Mouse (Mus musculus) embryonic stem cell, embryonic (primary cell): ENCODE results near the gene Aldh1a3.

Experiments
- CTCF ChIA-PET, 4 experiments: fragments of 300-600 bp in 2 of 4; fragments of 350-600 bp in 2 of 4; sonication (Branson Sonifier 250); formaldehyde crosslinking; loops; one replicate each; lab custom pipeline; 2022; ENCODE audit warnings: inconsistent platforms in 2 of 4; lab: Charles Lee
- POLR2A ChIA-PET, 4 experiments: fragments of 300-600 bp in 2 of 4; fragments of 350-600 bp in 2 of 4; sonication (Branson Sonifier 250); formaldehyde crosslinking; loops; one replicate each; lab custom pipeline; 2022; ENCODE audit warnings: antibody characterized with exemption in 4 of 4, inconsistent platforms in 1 of 4; lab: Charles Lee

The Aldh1a3 gene

DNA sequence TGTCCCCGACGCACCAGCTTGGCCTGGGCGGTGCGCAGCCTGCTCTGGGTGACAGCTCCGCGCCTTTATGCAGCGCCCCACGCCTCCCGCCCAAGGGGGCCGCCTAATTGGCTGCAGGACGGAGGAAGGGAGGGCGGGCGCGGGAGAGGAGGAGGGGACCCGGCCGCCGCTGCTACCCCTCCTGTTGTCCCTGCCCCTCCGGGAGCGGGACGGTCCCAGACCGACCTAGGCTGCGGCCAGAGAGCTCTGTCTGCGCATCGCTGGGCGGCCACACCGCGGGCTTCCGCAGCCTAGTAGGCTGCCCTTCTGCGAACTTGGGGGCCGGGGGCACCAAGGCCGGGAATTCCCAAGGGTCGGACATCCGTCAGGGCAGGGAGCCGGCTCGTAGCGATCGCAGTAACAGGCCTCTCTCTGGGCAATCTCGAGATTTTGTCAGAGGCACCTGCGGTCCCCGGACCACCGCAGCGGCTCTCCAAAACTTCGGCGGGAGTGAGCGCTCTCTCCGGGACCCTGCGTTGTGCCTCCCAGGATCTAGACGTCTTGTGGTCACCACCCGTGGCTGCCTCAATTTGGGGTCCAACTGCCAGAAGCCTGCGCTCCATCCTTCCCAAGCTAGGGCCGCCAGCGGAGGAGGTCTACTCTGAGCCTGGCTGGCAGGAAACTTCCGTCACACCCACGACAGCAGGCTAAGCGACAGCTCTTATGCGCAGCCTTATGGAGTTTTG lies at the start of gene Aldh1a3:
Gene Aldh1a3 (minus strand): TSS at position 81 of the 725 bp plus-strand sequence.
- POLR2A ChIA-PET: interaction anchor here in 2 of 4 experiments (0.6 to 2.0 kb wide), 15 partner anchors 11 to 1218 kb away, joined by 3 to 9 read pairs (median 5); partner anchors contain the start of genes Asb7 (in 1 of the 2), Lins1 (in 1 of the 2), Lrrc28 (in 1 of the 2) and Lrrk1 (in 1 of the 2)
- CTCF ChIA-PET: interaction anchor here in 3 of 4 experiments (0.7 to 1.5 kb wide), 10 partner anchors 9 to 1245 kb away, joined by 3 to 5 read pairs (median 4); partner anchors contain the start of genes Asb7 (in 1 of the 3) and Lins1 (in 1 of the 3)

GRCm38 (mm10) chr7:66476289-66476688 lies 49.0 kb upstream of the Aldh1a3 start:
- POLR2A ChIA-PET: no interaction called here
- CTCF ChIA-PET: no interaction called here

- ChIA-PET CTCF (interaction anchor here in 1 of 4 experiments (0.6 to 1.3 kb wide), 2 partner anchors 37 to 159 kb away, joined by 3 to 4 read pairs; no protein-coding TSS in a partner anchor), POLR2A (interaction anchor here in 2 of 4 experiments (1.3 to 1.4 kb wide), 2 partner anchors 20 to 23 kb away, joined by 4 to 6 read pairs; no protein-coding TSS in a partner anchor)
These were observed 44.4 kb upstream of the Aldh1a3 start for GRCm38 (mm10) chr7:66471641-66472216.

- ChIA-PET POLR2A (interaction anchor here in 1 of 4 experiments (1.3 to 1.5 kb wide), 2 partner anchors 17 to 24 kb away, joined by 4 read pairs; no protein-coding TSS in a partner anchor), CTCF (no interaction called here)
These were observed 39.3 kb upstream of the Aldh1a3 start for GRCm38 (mm10) chr7:66466641-66467040.

GRCm38 (mm10) chr7:66465241-66465640 lies 37.9 kb upstream of the Aldh1a3 start:
- POLR2A ChIA-PET: interaction anchor here in 1 of 4 experiments (1.2 kb wide), 1 partner anchor 31 kb away, joined by 3 read pairs; no protein-coding TSS in a partner anchor
- CTCF ChIA-PET: interaction anchor here in 1 of 4 experiments (1.2 kb wide), 1 partner anchor 196 kb away, joined by 3 read pairs; no protein-coding TSS in a partner anchor

DNA sequence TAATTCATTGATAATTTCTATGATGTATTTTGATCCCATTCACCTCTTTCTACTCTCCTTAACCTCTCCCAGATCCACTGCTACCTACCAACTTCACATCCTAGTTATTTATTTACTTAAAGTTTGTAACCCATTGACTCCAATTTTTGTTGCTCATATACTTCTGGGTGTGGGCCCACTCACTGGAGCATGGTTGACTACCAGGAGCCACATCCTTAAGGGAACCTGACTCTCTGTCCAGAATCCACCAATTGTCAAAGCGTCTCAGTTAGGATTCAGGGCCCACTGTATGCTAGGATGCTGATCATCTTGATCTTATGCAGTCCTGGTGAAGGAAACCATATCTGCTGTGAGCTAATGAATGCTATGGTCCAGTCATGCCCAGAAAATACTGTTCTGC lies 35.8 kb upstream of the Aldh1a3 start:
- ChIA-PET CTCF (no interaction called here), POLR2A (no interaction called here)

GRCm38 (mm10) chr7:66451622-66452295 lies 24.4 kb upstream of the Aldh1a3 start:
- POLR2A ChIA-PET: interaction anchor here in 1 of 4 experiments (1.1 kb wide), 1 partner anchor 10 kb away, joined by 3 read pairs; no protein-coding TSS in a partner anchor
- CTCF ChIA-PET: interaction anchor here in 1 of 4 experiments (0.6 kb wide), 1 partner anchor 204 kb away, joined by 6 read pairs; no protein-coding TSS in a partner anchor

DNA sequence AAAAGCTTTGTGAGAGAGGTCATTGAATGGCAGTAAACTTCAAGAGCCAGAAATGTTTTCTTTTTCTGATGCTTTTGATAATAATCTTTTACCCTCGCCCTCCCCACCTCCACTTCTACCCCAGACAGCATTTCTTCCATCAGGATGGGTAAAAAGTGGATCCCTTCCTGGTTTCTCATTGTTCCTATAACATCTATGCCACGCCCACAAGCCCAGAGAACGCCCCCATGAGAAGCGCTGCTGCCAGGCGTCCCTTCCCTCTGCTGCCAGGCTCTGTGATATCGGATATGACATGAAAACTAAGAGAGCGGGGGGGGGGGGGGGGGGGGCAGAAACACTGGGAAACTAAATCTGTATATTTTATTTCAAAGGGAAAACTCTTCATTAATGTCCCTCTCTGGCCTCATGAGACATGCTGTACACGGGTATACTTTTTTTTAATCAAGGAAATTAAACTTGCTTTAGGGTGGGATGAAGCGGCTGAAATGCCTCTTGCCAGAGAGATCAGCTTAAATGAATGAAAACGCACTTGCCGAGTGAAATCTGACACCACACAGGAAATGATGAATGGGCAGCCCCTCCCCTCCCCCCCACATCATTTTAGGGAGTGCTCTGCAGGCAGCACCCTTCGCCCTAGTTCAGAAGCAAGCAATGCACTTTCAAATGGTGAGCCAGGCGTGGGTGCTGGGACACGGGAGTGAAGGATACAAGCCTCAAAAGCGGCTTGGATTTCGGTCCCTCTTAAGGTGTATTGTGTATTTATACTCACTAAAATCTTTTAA lies 22.8 kb upstream of the Aldh1a3 start:
- ChIA-PET POLR2A (interaction anchor here in 1 of 4 experiments (0.6 to 1.6 kb wide), 6 partner anchors 16 to 468 kb away, joined by 3 to 4 read pairs (median 3); partner anchors contain the start of gene Aldh1a3), CTCF (interaction anchor here in 2 of 4 experiments (1.1 to 2.1 kb wide), 4 partner anchors 15 to 211 kb away, joined by 3 to 8 read pairs (median 4); no protein-coding TSS in a partner anchor)

DNA sequence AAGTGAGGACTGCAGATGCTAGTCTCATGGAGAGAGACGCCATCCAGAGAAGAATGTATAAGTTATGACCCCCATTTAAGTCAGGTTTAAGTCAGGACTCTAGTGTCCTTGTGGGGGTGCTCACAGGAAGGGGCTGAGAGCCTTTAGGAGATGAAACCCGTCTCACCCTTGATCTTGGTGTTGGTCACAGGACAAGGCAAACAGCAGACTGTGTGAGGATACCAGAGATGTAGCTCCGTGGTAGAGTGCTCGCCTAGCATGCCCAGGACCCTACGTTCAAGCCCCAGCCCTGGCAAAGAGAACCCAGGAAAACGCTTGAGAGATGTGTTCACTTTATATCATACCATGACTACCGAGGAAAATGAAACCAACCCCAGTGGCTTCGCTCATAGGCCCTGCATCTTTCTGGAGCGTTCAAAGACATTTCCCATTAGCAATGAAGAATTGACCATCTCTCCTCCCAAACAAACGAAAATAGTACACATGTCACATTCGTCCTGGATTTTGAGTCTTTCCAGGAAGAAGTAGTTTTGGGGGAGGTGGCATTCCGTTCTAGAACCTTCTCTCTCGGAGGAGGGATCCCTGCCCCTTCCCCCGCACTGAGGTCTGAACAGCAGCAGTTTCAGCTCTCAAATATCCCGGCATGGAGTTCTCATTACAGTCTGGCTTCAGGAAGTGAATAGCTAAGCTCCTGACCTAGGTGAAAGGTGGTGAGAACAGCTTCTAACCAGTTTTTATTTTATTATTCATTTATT lies 21.6 kb upstream of the Aldh1a3 start:
- ChIA-PET CTCF (interaction anchor here in 3 of 4 experiments (0.6 to 2.1 kb wide), 7 partner anchors 14 to 214 kb away, joined by 3 to 8 read pairs (median 3); no protein-coding TSS in a partner anchor), POLR2A (interaction anchor here in 2 of 4 experiments (1.0 to 1.6 kb wide), 13 partner anchors 10 to 122 kb away, joined by 3 to 7 read pairs (median 3); partner anchors contain the start of gene Aldh1a3 (in 2 of the 2))

DNA sequence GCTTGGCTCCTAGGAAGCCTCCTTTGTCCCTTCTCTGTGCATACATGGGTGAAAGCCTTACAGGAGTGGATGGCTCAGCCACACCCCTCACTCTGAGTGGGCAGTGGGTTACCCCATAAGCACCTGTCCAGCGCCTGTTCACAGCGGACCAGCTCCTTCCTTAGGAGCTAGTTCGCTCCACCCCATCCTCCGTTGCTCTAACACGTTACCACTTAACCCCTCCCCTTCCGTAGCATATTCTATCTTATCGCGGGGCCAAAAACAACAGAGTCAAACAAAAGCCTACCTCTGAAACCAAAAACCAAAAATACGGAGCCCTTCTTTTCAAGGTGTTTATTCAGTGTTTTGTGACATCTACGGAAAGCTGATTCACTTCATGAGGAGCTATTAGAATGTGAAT lies 21.0 kb upstream of the Aldh1a3 start:
- ChIA-PET CTCF (interaction anchor here in 3 of 4 experiments (0.6 to 2.1 kb wide), 5 partner anchors 13 to 214 kb away, joined by 3 to 8 read pairs (median 3); no protein-coding TSS in a partner anchor), POLR2A (interaction anchor here in 2 of 4 experiments (1.0 to 1.6 kb wide), 9 partner anchors 9 to 123 kb away, joined by 3 to 7 read pairs (median 4); partner anchors contain the start of gene Aldh1a3 (in 2 of the 2))

DNA sequence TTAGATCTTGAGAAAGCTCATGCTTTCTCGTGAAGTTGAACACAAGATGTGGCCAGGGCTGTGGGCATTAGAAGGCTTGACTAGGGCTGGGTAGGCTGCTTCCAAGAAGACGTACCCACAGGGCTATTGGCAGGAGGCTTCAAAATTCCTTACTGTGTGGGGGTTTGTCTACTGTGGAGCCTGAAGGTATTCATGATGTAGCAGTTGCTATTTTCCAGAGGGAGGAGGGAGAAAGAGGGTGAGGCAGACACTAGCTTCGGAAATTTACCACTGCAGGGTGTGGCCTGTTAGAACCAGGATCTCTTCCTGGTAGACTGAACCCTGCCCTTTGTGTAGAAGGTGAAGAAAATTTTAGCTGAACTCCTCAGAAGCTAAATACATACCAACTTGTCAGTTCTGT lies 19.5 kb upstream of the Aldh1a3 start:
- ChIA-PET POLR2A (interaction anchor here in 2 of 4 experiments (2.2 to 2.9 kb wide), 2 partner anchors 12 to 19 kb away, joined by 8 to 9 read pairs; partner anchors contain the start of gene Aldh1a3 (in 1 of the 2)), CTCF (interaction anchor here in 1 of 4 experiments (3.0 kb wide), 1 partner anchor 11 kb away, joined by 9 read pairs; no protein-coding TSS in a partner anchor)

GRCm38 (mm10) chr7:66445117-66445905 lies 18.0 kb upstream of the Aldh1a3 start:
- ChIA-PET POLR2A (interaction anchor here in 3 of 4 experiments (0.6 to 2.9 kb wide), 9 partner anchors 10 to 47 kb away, joined by 3 to 9 read pairs (median 7); partner anchors contain the start of gene Aldh1a3 (in 2 of the 3)), CTCF (interaction anchor here in 3 of 4 experiments (1.3 to 3.0 kb wide), 4 partner anchors 10 to 18 kb away, joined by 4 to 9 read pairs (median 6); partner anchors contain the start of gene Aldh1a3 (in 1 of the 3))

GRCm38 (mm10) chr7:66444706-66445105 lies 17.4 kb upstream of the Aldh1a3 start:
- ChIA-PET CTCF (interaction anchor here in 3 of 4 experiments (1.3 to 3.0 kb wide), 4 partner anchors 9 to 17 kb away, joined by 4 to 9 read pairs (median 6); partner anchors contain the start of gene Aldh1a3 (in 1 of the 3)), POLR2A (interaction anchor here in 3 of 4 experiments (0.6 to 2.9 kb wide), 7 partner anchors 10 to 216 kb away, joined by 3 to 9 read pairs (median 7); partner anchors contain the start of gene Aldh1a3 (in 2 of the 3))

- ChIA-PET CTCF (interaction anchor here in 1 of 4 experiments (0.7 kb wide), 1 partner anchor 1619 kb away, joined by 3 read pairs; no protein-coding TSS in a partner anchor), POLR2A (no interaction called here)
These were observed 15.4 kb upstream of the Aldh1a3 start for GRCm38 (mm10) chr7:66442501-66443369.
